Mouse (Mus musculus) gastrocnemius, adult 18-20 months (tissue): ENCODE measurements at regions not wholly inside any gene's neighbourhood (a gene's known extent, or its start where the extent isn't known, plus 50 kb on each side); places are given as distances from the start of the nearest gene placed in this dataset.

Experiments
- DNase-seq: peaks from one replicate; pipeline ENCODE4 v3.0.0; 2021; ENCODE audit warnings: low spot score

- DNase-seq: no peak
Observed at GRCm38 (mm10) chr1:184606541-184606940, 125.9 kb downstream of the Hlx start.

DNA sequence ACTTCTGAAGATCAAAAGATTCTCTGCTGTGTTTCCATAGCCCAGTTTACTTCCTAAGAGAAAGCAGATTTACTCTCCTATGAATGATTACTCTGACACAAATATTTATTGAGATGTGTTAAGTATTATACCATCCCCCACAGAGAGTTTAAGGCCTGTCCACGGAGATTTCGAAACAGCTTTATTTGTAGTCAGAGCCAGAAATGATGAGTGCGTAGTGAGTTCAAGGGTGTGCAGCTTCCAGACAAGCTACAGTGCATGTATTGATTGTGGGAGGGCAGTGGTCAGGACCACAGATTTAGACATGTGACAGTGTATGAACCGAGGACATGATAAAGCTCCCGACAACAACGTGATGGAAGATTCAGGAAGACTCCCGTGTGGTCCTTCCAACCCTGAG lies 126.8 kb downstream of the Hlx start:
- no peak for DNase-seq

DNA sequence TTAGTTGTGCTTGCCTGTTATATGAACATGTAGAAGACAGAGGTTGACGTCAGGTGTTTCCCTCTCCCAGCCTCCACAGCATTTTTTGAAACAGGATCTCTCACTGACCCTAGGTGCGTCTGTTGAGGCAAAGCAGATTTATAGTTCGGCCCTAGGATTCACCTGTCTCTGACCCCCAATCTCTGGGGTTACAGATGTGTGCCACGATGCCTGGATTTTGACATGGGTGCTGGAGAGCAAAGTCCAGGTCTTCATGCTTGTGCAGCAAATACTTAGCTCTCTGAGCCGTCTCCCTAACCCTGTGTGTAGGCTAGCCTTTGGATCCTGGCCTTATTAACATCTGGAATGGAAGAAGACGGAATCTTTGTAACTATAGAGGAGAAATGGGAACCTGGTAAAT lies 129.3 kb downstream of the Hlx start:
- no peak for DNase-seq

GRCm38 (mm10) chr1:184595449-184595848 lies 137.0 kb downstream of the Hlx start:
- DNase-seq: no peak

GRCm38 (mm10) chr1:184590634-184591033 lies 141.8 kb downstream of the Hlx start:
- DNase-seq: peak; percentile 15

DNA sequence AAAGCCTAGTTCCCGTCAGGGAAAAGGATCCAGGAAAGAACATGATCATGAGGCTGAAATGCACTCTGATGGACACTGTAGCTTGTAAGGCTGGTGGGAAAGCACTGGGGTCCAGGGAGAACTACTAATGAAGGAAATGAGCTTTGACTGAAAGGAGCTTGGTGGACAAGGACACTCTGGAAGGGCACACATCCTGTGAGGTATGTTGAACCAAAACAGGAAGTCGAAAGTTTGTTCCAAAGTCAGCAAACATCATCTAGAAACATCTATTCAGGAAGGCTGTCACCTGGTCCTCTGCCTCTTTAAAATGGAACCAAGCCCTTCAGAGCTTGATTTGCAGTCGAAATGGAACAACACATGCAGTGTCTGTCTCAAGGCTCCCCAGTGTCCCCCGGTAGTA lies 143.1 kb downstream of the Hlx start:
- DNase-seq: no peak

- DNase-seq: no peak
Observed at GRCm38 (mm10) chr1:184584505-184584874, 147.9 kb downstream of the Hlx start.

DNA sequence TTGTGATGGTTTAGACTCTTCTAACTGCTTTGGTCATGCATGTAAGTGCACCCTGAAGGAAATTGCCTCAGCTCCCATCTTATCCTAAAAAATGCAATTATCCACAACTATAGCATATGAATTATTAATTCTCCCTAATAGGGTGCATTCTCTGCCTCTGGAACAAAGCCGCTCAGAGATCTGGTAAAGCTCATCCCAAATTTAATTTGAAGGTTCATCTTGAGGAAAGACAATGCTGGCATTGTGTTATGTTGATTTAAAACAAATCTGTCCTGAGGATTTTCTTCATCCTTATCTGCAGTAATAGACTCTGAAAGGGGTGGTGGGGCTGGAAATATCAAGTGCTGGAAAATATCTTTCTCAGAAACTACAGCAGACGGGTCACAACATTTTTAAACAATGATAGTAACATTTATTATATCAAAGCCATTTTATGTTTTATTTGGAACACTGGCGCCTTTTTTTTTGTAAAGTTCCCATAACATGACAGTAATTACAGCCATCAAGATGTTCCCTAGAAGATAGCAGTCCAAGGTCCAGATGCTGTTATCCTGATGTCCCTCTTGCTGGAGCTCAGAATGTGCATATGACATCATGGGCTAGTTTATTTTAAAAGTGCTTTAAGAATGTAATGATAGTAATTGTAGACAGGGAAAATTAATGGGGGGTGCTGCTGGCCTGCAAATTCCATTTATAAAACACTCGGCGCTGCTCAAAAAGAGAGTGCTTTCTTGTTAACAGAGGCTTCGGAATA lies 148.5 kb downstream of the Hlx start:
- no peak for DNase-seq

- no peak for DNase-seq
Observed at GRCm38 (mm10) chr1:184579475-184579874, 152.9 kb downstream of the Hlx start.

GRCm38 (mm10) chr1:184576527-184576926 lies 155.9 kb downstream of the Hlx start:
- no peak for DNase-seq

GRCm38 (mm10) chr1:184573325-184573724 lies 159.1 kb downstream of the Hlx start:
- DNase-seq: no peak

DNA sequence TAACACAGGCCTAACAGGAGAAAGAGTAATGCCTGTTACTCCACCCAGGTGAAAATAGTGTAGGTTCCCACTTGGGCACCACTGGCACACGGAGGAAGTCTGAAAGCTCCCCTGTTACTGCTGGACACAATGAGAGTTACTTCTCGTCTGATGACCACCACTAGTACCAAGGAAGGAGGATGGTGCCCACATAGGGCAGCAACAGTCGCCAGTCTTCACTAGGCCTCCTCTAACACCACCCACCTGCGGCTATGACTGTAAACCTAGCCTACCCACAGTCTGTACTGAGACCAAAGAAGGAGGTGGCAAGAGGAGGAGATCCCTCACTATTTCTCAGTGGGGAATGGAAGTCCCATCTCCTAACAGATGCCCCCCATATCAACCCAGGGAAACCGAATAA lies 161.7 kb downstream of the Hlx start:
- DNase-seq: no peak

DNA sequence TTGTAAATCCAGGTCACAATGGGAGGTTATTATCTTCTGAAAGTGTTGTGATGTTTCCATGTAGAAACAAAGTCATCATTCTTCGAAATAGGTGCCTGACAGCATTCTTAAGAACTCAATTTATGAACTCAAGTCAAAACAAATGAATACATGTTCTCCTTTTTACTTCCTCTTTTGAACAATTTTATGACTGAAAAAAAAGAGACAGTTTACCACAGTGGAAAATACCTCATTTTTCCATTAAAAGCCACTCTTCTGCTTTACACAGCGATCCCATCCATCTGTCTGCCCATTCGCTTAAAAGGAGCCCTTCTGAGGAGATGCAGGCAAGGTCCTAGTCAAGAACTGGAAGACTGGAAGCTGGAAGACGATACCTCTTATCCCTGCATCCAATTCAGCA lies 169.5 kb downstream of the Hlx start:
- no peak for DNase-seq

- DNase-seq: no peak
Observed at GRCm38 (mm10) chr1:184562239-184562638, 170.2 kb downstream of the Hlx start.

DNA sequence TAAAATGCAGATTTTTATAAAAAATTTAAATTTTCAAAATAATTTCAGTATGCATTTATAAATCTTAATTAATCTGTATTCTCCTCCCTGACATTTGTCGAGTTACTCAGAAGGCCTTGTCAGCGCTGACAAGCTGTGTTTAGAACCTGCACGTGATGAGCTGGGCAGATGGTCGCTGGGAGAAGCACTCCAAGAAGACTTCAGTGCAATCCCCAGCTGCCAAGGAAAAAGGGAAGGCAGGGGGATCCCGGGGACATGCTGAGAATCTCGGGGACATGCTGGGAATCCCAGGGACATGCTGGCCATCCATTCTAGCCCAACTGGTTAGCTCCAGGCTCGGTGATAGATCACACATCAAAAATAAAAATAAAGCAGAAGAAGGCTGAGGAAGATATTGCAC lies 172.9 kb downstream of the Hlx start:
- DNase-seq: no peak

DNA sequence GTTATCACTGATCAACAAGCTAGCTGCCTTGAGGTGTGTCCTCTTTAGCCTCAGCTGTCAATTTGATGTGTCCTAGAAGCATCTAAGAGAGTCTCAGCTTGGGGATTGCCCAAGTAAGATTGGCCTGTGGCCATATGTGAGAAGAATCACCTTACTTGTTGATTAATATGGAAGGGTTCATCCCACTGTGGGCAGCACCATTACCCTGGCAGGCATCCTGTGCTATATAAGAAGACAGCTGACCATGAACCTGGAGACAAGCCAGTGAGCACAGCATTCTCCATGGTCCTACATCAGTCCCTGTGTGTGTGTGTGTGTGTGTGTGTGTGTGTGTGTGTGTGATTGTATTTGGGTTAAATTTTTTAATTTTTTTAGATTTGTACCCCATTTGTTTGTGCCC lies 178.6 kb downstream of the Hlx start:
- peak; percentile 38 for DNase-seq

GRCm38 (mm10) chr1:184550491-184550890 lies 181.9 kb downstream of the Hlx start:
- DNase-seq: no peak

- no peak for DNase-seq
Observed at GRCm38 (mm10) chr1:184547650-184548235, 184.7 kb downstream of the Hlx start.

DNA sequence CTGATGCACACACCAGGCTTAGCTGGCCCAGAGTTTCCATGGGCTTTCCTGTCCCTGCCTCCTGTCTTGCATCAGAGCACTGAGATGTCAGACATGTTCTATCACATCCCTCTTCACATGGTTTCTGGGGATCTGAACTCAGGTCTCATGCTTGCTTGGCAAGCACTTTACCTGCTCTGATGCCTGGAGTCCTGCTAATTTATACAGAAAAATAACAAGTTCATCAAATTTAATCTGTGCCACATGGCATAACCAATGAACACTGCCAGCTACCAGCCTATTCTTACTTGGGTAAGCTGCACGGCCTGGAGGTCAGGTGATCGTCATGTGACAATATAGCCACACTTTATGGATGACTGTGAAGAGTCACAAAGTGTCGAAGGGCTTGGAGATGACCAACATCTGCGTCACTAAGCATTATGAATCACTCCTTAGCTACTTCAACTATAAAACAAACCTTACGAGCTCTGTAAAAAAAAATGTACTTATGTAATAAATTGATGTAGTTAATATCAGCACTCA lies 186.2 kb downstream of the Hlx start:
- no peak for DNase-seq

- no peak for DNase-seq
Observed at GRCm38 (mm10) chr1:184545111-184545510, 187.3 kb downstream of the Hlx start.

- DNase-seq: no peak
Observed at GRCm38 (mm10) chr1:184542321-184543115, 189.9 kb downstream of the Hlx start.

DNA sequence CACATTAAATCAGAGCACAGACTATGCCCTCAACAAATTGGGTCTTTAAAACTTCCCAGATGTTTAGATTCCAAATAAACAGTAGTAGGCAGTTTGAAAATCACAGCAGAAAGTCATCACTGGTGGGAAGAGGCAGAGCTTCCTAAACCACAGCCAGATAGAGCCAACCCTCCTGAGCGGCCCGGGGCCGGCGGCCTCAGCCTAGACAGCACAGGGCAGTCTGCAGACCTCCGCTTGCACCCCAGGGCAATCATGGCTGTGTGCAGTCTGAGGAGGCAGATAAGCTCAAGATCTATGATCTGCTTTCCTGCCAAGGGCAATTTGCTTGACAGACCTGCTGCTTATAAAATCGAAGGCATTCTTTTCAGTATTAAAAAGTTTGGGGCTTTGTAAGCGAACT lies 192.6 kb downstream of the Hlx start:
- DNase-seq: no peak
